Mouse (Mus musculus) embryo, embryonic 11.5 days (tissue): ENCODE data around the gene Npff.

Experiments used
- DNase-seq: peaks from one replicate; pipeline ENCODE4 v3.0.0-alpha.2; 2012; ENCODE audit warnings: low read depth, low spot score

Npff gene

DNA sequence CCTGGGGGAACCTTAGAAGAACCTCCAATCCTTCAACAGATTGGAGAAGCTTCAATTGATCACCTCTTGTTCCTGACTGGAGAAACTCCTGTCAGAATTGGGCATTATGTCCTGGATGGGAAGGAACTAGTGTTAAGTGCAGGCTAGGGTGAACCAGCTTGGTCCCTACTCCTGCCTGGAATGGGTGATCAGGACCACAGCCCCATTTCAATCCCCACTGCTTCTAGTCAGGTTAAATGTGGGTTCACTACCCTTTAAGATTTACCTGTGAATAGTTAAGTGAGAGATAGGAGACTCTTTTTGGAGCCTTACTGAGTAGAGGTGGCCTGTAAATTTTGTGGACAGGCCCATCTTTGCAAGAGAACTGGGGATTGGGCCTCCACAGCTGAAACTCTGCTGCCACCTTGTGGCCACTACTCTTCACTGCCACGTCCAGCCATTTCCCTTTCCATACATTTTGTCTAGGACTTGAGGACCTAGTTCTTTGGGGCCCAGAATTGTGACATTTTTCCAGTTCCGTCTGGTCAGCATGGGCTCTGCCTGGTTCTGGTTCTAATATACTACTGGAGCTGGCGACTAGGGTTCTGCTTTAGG, at the start of gene Npff:
Gene Npff (minus strand): TSS at position 51 of the 594 bp plus-strand sequence.
- DNase-seq = peak; percentile 62

- DNase-seq = no peak
Observed at GRCm38 (mm10) chr15:102572081-102572480, 47.3 kb upstream of the Npff start.

DNA sequence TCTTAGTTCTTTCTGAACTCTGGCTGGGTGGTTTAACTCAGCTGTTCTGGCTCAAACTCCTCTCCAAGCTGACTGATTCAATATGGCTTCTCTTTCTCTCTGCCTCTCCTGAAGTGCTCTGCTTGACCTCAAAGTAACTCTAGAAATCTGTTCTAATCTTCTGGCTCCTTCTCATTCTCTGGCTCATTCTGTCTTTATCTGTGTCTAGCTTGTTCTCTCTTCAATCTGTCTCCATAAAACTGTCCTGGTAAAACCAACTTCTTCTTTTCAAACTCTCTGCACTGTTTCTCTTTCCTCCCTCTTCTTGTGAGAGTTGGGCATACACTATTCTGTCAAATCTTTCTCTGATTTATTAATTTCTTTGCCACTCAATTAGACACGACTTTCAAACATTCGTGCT, 43.1 kb upstream of the Npff start:
- no peak for DNase-seq

DNA sequence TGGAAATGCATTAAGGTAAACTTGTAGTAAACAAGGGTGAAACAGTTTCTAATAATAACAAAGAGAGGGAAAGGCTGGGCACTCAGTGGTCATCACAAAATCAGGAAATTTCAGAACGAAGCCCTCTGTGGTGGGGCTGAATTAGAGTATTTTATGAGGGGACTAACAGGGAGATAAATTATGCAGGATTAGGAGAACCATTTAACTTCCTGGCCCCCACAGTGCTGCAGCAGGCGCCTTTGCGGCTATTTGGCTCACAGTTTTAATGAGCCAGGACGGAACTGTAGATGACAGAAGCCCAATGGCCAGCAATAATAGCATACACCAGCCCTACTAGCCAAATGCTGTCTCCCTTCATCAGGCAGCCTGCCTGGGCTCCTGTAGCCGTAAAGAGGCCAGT, 38.9 kb upstream of the Npff start:
- no peak for DNase-seq

DNA sequence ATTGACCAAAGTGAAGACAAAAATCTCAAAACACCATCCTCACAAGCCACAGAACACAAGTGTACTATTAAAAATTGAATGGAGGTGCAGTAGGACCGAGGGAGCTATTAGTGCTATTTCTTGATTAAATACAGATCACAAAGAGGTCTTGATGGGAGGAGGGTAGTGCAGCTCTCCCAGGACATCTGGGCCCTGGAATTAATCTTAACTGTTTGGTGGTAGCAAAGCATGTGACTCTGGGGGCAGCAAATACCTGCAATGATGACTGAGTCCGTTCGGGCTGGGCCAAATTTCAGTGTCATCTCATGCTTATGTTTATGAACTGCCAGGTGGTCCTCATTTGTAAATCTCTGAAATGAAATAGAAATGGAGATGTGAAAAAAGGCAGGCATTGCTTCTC, 38.3 kb upstream of the Npff start:
- DNase-seq = no peak

DNA sequence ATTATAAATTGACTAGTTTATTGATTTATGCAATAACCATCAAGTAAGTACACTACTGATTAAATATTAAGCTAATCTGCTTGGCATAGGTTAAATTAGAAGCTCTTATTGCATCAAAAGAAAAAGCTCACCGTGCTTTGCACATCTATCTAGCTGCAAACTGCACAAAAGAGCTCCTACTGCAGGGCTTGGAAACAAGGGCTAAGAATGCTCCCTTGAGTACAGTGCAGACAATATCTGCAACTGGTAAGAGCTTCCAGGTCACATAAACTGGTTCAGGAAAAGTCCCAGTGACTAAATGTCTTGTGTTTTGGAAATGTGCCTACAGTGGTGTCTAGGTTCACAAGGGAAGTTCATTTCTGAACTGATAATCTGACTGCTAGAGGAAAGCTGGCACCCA, 37.7 kb upstream of the Npff start:
- no peak for DNase-seq

DNA sequence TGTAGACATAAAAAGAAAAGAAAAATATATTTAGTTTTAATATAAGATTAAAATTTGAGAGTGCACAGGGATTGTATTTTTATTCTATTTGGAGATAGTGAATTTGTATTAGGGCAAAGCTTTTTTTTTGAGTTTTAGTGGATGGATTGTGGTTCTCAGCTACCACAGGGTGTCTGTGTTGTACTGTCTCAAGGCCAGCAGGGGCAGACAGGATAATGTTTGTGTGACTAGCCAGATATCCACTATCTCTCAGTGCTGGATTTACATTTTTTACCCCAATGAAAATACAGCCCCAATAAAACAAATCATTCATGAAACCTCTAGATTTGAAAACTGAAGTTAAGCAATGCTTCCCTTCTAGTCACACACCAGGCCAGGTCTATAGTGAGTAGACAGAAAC, 32.8 kb upstream of the Npff start:
- no peak for DNase-seq

DNA sequence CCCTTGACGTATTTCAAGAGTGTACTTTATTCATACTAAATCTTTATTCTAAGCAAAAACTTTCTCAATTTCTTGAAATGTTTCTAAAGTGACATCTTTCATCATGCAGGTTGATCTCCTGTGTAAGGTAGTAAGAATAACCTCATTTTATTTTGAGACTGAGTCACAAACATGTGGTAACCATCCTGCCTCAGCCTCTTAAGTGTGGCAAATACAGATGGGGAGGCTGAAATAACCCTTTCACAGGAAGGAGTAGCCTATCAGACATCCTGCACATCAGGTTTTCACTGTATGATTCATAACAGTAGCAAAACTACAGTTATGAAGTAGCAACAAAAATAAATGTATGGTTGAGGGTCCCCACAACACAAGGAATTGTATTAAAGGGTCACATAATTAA, 30.8 kb upstream of the Npff start:
- no peak for DNase-seq

DNA sequence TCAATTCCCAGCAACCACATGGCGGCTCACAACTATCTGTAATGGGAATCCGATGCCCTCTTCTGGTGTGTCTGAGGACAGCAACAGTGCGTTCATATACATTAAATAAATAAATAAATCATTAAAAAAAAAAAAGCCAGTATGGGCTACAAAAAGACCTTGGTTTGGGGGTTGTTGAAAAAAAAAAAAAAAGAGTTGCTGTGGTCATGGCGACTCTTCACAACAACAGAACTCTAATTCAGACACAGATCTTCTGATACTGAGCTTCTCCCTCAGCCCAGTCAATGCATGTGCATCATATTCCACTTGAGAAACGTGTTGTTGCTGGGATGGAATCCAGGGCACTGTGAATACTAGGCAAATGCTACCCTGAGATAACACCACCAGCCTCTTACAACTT, 27.9 kb upstream of the Npff start:
- no peak for DNase-seq

DNA sequence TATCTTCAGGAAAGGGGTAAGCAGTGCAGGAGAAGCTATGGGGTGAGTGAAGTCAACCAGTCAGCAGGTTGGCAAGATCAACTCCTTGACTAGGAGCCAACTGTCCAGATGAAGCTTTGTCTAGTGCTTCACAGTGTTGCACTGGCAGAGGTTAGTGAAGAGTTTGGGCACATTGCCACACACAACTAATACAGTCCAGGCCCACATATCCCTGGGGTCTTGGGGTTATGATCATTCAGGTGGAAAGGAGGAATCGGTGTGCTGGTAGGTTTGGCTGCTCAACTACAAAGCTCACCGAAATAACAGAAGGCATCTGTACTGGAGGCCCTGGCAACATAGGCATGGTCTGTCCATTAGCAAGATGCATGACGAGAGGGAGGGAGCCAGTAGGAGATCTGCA, 22.7 kb upstream of the Npff start:
- DNase-seq = no peak

- no peak for DNase-seq
Observed at GRCm38 (mm10) chr15:102546677-102547427, 22.1 kb upstream of the Npff start.

- no peak for DNase-seq
Observed at GRCm38 (mm10) chr15:102546246-102546645, 21.5 kb upstream of the Npff start.

GRCm38 (mm10) chr15:102544801-102545200, 20.1 kb upstream of the Npff start:
- DNase-seq = no peak

- no peak for DNase-seq
Observed at GRCm38 (mm10) chr15:102533926-102534325, 9.2 kb upstream of the Npff start.

- no peak for DNase-seq
Observed at GRCm38 (mm10) chr15:102532106-102532900, 7.6 kb upstream of the Npff start.

DNA sequence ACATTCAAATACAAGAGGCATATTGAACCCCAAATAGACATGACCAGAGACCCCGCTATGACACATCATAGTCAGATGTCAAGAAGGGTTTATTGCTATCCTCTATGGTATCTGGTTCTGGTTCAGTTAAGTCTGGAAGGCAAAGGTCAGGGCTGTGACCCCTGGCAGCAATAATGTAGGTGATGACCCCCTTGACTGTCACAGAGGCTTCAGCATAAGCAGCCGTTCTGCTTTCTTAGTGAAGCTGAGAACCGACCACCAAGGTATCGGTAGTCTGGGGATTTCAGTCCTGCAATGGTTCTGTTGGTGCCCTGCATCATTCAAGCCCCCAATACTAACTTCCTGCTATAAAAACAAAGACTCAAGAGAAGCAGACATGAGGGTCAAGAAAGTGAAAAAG, 6.8 kb upstream of the Npff start:
- DNase-seq = no peak

- DNase-seq = no peak
Observed at GRCm38 (mm10) chr15:102530566-102530965, 5.8 kb upstream of the Npff start.

DNA sequence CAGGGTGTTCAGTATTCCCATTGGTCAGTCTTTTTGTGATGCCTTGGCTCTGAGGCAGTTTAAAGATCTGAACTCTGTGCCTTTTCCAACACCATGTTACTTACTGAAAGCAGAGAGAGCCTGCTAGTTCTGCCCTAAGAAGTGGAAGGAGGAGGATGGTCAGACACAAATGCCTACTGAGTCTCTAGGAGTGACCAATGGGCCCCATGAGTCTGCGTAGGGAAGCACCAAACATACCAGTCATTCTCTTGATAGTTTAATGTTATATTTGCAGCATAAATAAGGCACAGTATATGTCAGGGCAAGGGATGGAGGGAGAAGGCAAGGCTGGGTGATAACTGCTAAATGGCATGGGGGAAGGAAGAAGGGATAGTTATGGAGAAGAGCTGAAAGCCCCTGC, 3.7 kb upstream of the Npff start:
- DNase-seq = no peak

GRCm38 (mm10) chr15:102527936-102528335, 3.2 kb upstream of the Npff start:
- no peak for DNase-seq

DNA sequence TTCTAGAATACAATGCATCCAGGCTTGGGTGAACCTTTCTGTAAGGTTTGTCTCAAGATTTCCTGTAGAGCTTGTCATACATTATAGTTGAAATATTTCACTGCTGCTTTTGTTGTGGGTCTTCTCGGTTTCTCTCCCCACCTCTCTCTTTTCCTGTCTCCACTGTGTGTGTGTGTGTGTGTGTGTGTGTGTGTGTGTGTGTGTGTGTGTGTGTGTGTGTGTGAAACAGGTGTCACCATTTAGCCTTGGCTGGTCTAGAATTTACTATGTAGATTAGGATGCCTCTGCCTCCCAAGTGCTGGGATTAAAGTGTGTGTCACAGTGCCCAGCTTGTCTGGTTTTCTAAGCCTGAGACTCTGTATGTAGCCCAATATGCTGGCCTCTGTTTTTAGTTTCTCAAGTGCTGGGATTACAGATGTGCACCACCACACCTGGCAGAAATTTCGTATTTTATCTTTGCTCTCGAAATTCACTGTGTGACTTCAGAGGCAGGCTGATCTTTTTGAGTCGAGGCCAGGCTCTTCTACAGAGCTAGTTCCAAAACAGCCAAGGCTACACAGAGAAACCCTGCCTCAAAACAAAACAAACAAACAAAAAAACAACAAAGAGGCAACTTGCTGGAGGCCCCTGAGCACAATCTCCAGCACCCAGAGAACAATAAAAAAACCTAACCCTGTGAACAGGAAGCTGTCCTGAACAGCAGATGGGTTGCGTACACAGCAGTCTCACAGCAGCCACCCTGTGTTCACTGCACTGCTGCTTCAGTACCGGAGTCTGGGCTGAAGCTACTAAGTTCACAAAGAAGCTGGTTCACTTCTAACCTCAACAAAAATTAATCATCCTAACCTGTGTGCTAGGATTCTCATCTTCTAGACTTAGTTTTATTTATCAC, 1.6 kb upstream of the Npff start:
- DNase-seq = no peak

GRCm38 (mm10) chr15:102521480-102521879, 3.3 kb downstream of the Npff start:
- no peak for DNase-seq

- no peak for DNase-seq
Observed at GRCm38 (mm10) chr15:102520416-102520815, 4.3 kb downstream of the Npff start.
